Mouse (Mus musculus): ENCODE data around the gene Ppfibp2. TPM values are rescaled to one million over a fixed set of nuclear protein-coding genes. Genes with fewer than 3 reads are reported as not detected.

Ppfibp2 gene
- total and polyA plus RNA-seq, 3 experiments, result 0.27 TPM; not detected in 2

DNA sequence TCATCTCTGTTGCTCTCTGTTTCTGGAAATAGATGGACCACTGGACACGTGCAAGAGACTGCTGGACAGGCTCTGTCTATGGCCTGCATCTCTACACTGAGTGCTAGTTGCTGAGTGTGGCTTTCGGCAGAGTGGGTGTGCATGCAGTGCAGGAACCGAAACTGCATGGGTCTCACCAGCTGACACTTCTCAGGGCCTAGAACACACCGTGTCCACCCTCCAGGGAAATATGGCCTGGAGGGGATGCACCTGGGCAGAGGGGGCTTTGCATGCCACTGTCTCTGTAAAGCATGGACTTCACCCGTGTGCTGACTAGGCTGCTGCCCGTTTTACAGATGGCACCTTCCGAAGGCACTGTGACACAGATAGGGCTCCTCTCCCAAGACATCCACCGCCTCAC lies 151.0 kb downstream of the Ppfibp2 start:
- Histone ChIP-seq H3K9me3 (replicated peaks) (peaks cover 74% of the 10 kb centered on the region), H3K36me3 (replicated peaks) (no peaks in the 10 kb centered on the region), H3K4me3 (ENCODE audit: low read depth, low read length) (no peak overlapping the region), H3K4me1 (ENCODE audit: insufficient read depth, low read depth, low read length) (no peaks in the 10 kb centered on the region), H3K27me3 (ENCODE audit: insufficient read depth, low read length) (no peaks in the 10 kb centered on the region)
- DNase-seq (ENCODE audit: low spot score) (no peak), ATAC-seq (ENCODE audit: extremely low read depth, insufficient number of reproducible peaks, low FRiP score, poor library complexity, severe bottlenecking) (no peak)
- TF ChIP-seq GATA2 (IDR thresholded peaks at IDR 0.05; ENCODE audit: borderline replicate concordance, low read depth, low read length) (no peak), CTCF (IDR thresholded peaks at IDR 0.05; ENCODE audit: low read depth, low read length) (no peak), TAL1 (conservative IDR thresholded peaks at IDR 0.05; ENCODE audit: low read depth, low read length) (no peak), POLR2AphosphoS5 (IDR thresholded peaks at IDR 0.05; ENCODE audit: insufficient replicate concordance, low read depth, low read length) (no peak), GATA1 (IDR thresholded peaks at IDR 0.05; ENCODE audit: borderline replicate concordance, low read length) (no peak)

- ATAC-seq (ENCODE audit: extremely low read depth, insufficient number of reproducible peaks, low FRiP score, poor library complexity, severe bottlenecking) (no peak), DNase-seq (ENCODE audit: low spot score) (no peak)
- TF ChIP-seq POLR2AphosphoS5 (IDR thresholded peaks at IDR 0.05; ENCODE audit: insufficient replicate concordance, low read depth, low read length), result no peak
- TF ChIP-seq GATA1 (IDR thresholded peaks at IDR 0.05; ENCODE audit: borderline replicate concordance, low read length), result no peak
- TF ChIP-seq TAL1 (conservative IDR thresholded peaks at IDR 0.05; ENCODE audit: low read depth, low read length), result no peak
- H3K4me3 ChIP-seq (ENCODE audit: low read depth, low read length), result no peak overlapping the region
- peaks cover 78% of the 10 kb centered on the region for H3K9me3 ChIP-seq (replicated peaks)
- no peaks in the 10 kb centered on the region for H3K4me1 ChIP-seq (ENCODE audit: insufficient read depth, low read depth, low read length)
- no peaks in the 10 kb centered on the region for H3K27me3 ChIP-seq (ENCODE audit: insufficient read depth, low read length)
- no peaks in the 10 kb centered on the region for H3K36me3 ChIP-seq (replicated peaks)
These were observed 152.5 kb downstream of the Ppfibp2 start for GRCm38 (mm10) chr7:107747476-107747875.

- Histone ChIP-seq H3K4me1 (ENCODE audit: insufficient read depth, low read depth, low read length) (no peaks in the 10 kb centered on the region), H3K36me3 (replicated peaks) (no peaks in the 10 kb centered on the region), H3K4me3 (ENCODE audit: low read depth, low read length) (no peak overlapping the region), H3K9me3 (replicated peaks) (peaks cover 78% of the 10 kb centered on the region), H3K27me3 (ENCODE audit: insufficient read depth, low read length) (no peaks in the 10 kb centered on the region)
- DNase-seq (ENCODE audit: low spot score) (no peak), ATAC-seq (ENCODE audit: extremely low read depth, insufficient number of reproducible peaks, low FRiP score, poor library complexity, severe bottlenecking) (no peak)
- TF ChIP-seq GATA1 (IDR thresholded peaks at IDR 0.05; ENCODE audit: borderline replicate concordance, low read length) (no peak), GATA2 (IDR thresholded peaks at IDR 0.05; ENCODE audit: borderline replicate concordance, low read depth, low read length) (no peak), TAL1 (conservative IDR thresholded peaks at IDR 0.05; ENCODE audit: low read depth, low read length) (no peak), CTCF (IDR thresholded peaks at IDR 0.05; ENCODE audit: low read depth, low read length) (no peak), POLR2AphosphoS5 (IDR thresholded peaks at IDR 0.05; ENCODE audit: insufficient replicate concordance, low read depth, low read length) (no peak)
These were observed 152.9 kb downstream of the Ppfibp2 start for GRCm38 (mm10) chr7:107747954-107748353.

- H3K4me3 ChIP-seq (ENCODE audit: low read depth, low read length), result no peak overlapping the region
- no peaks in the 10 kb centered on the region for H3K4me1 ChIP-seq (ENCODE audit: insufficient read depth, low read depth, low read length)
- TF ChIP-seq POLR2AphosphoS5 (IDR thresholded peaks at IDR 0.05; ENCODE audit: insufficient replicate concordance, low read depth, low read length) (no peak), TAL1 (conservative IDR thresholded peaks at IDR 0.05; ENCODE audit: low read depth, low read length) (no peak), GATA1 (IDR thresholded peaks at IDR 0.05; ENCODE audit: borderline replicate concordance, low read length) (no peak), CTCF (IDR thresholded peaks at IDR 0.05; ENCODE audit: low read depth, low read length) (no peak), GATA2 (IDR thresholded peaks at IDR 0.05; ENCODE audit: borderline replicate concordance, low read depth, low read length) (no peak)
- DNase-seq (ENCODE audit: low spot score), result no peak
- H3K9me3 ChIP-seq (replicated peaks), result peaks cover 71% of the 10 kb centered on the region
- no peak for ATAC-seq (ENCODE audit: extremely low read depth, insufficient number of reproducible peaks, low FRiP score, poor library complexity, severe bottlenecking)
- no peaks in the 10 kb centered on the region for H3K36me3 ChIP-seq (replicated peaks)
- H3K27me3 ChIP-seq (ENCODE audit: insufficient read depth, low read length), result no peaks in the 10 kb centered on the region
These were observed 154.3 kb downstream of the Ppfibp2 start for GRCm38 (mm10) chr7:107749270-107749669.

DNA sequence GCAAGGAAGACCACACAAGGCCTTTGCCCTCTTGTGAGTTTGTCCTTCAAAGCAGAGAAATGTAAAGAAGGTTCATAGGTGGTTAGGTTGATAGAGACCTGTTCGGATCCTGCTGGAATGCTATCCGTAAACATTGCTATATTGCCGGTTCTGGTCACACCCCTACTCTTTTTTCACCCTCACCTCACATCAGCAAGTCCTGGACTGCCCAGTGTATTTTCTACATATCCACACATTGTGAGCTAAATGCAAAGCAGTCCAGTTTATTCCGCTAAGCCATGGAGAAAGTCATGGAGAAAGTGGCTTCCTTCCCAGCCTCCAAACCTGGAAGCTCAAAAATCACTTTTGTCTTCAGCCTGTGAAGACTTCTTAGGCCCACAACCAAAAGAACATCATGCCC lies 154.7 kb downstream of the Ppfibp2 start:
- no peak for TF ChIP-seq TAL1 (conservative IDR thresholded peaks at IDR 0.05; ENCODE audit: low read depth, low read length)
- TF ChIP-seq POLR2AphosphoS5 (IDR thresholded peaks at IDR 0.05; ENCODE audit: insufficient replicate concordance, low read depth, low read length), result no peak
- no peak for TF ChIP-seq GATA2 (IDR thresholded peaks at IDR 0.05; ENCODE audit: borderline replicate concordance, low read depth, low read length)
- TF ChIP-seq GATA1 (IDR thresholded peaks at IDR 0.05; ENCODE audit: borderline replicate concordance, low read length), result no peak
- no peak for TF ChIP-seq CTCF (IDR thresholded peaks at IDR 0.05; ENCODE audit: low read depth, low read length)
- DNase-seq (ENCODE audit: low spot score) (no peak), ATAC-seq (ENCODE audit: extremely low read depth, insufficient number of reproducible peaks, low FRiP score, poor library complexity, severe bottlenecking) (no peak)
- Histone ChIP-seq H3K4me3 (ENCODE audit: low read depth, low read length) (no peak overlapping the region), H3K27me3 (ENCODE audit: insufficient read depth, low read length) (no peaks in the 10 kb centered on the region), H3K36me3 (replicated peaks) (no peaks in the 10 kb centered on the region), H3K9me3 (replicated peaks) (peaks cover 70% of the 10 kb centered on the region), H3K4me1 (ENCODE audit: insufficient read depth, low read depth, low read length) (no peaks in the 10 kb centered on the region)

DNA sequence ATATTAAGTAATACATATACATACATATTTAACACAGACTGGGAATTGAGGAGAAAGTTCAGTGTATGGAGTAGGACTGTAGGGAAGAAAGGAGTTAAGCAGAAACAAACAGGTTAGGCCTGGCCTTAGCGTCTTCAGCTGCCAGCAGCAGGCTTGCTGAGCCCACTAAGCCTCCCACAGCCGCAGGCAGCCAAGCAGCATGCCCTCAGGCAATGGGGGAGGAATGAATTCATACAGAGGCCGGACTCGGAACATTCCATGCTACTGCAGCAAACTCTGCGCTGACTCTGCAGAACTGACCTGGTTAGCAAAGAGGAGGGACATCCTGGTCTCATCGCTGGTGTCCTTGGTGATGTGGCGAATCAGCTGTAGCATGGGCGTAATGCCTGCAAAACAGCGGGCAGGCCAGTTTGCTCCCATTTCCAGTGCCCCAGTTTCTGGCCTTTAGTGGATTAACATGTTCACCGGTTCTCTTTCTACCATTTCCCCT lies 157.1 kb downstream of the Ppfibp2 start:
- H3K4me3 ChIP-seq (ENCODE audit: low read depth, low read length), result no peak overlapping the region
- DNase-seq (ENCODE audit: low spot score), result no peak
- no peaks in the 10 kb centered on the region for H3K4me1 ChIP-seq (ENCODE audit: insufficient read depth, low read depth, low read length)
- ATAC-seq (ENCODE audit: extremely low read depth, insufficient number of reproducible peaks, low FRiP score, poor library complexity, severe bottlenecking), result no peak
- H3K9me3 ChIP-seq (replicated peaks), result peaks cover 54% of the 10 kb centered on the region
- H3K36me3 ChIP-seq (replicated peaks), result no peaks in the 10 kb centered on the region
- no peaks in the 10 kb centered on the region for H3K27me3 ChIP-seq (ENCODE audit: insufficient read depth, low read length)
- TF ChIP-seq POLR2AphosphoS5 (IDR thresholded peaks at IDR 0.05; ENCODE audit: insufficient replicate concordance, low read depth, low read length), result no peak
- TF ChIP-seq GATA2 (IDR thresholded peaks at IDR 0.05; ENCODE audit: borderline replicate concordance, low read depth, low read length), result no peak
- no peak for TF ChIP-seq CTCF (IDR thresholded peaks at IDR 0.05; ENCODE audit: low read depth, low read length)
- TF ChIP-seq GATA1 (IDR thresholded peaks at IDR 0.05; ENCODE audit: borderline replicate concordance, low read length), result no peak
- TF ChIP-seq TAL1 (conservative IDR thresholded peaks at IDR 0.05; ENCODE audit: low read depth, low read length), result no peak
